Comparison of ENCODE assay signal across 8 mouse cellular contexts in genomic region chr17:32830418-32830782, GRCm38 (mm10). TPM values are rescaled to one million over a fixed set of nuclear protein-coding genes. Genes with fewer than 3 reads are reported as not detected.
DNase-seq lines count a peak whose midpoint lies in the region; ATAC-seq and TF ChIP-seq lines count a peak whose summit lies in the region.

No protein-coding gene starts in this region.

- no peak overlapping the region for H3K9ac ChIP-seq in lung, embryonic 14.5 days
- H3K9ac ChIP-seq in forebrain, embryonic 13.5 days: no peak overlapping the region
- H3K9ac ChIP-seq in limb, embryonic 12.5 days (replicated peaks): no peak overlapping the region
- H3K9ac ChIP-seq in neural tube, embryonic 15.5 days (replicated peaks): no peak overlapping the region

- no peak overlapping the region for H3K27ac ChIP-seq in lung, embryonic 14.5 days (ENCODE audit: low read depth)
- no peak overlapping the region for H3K27ac ChIP-seq in forebrain, embryonic 13.5 days
- H3K27ac ChIP-seq in limb, embryonic 12.5 days: no peak overlapping the region
- H3K27ac ChIP-seq in neural tube, embryonic 15.5 days (replicated peaks): peak overlapping the region; percentile 86

- H3K27me3 ChIP-seq in lung, embryonic 14.5 days (ENCODE audit: insufficient read depth, low read length): no peaks in the 10 kb centered on the region
- H3K27me3 ChIP-seq in forebrain, embryonic 13.5 days: no peaks in the 10 kb centered on the region
- H3K27me3 ChIP-seq in limb, embryonic 12.5 days: no peaks in the 10 kb centered on the region
- no peaks in the 10 kb centered on the region for H3K27me3 ChIP-seq in neural tube, embryonic 15.5 days (replicated peaks)

- H3K4me1 ChIP-seq in lung, embryonic 14.5 days (ENCODE audit: insufficient read depth): peaks cover 6% of the 10 kb centered on the region
- H3K4me1 ChIP-seq in forebrain, embryonic 13.5 days: peaks cover 18% of the 10 kb centered on the region
- peaks cover 6% of the 10 kb centered on the region for H3K4me1 ChIP-seq in limb, embryonic 12.5 days (replicated peaks)
- H3K4me1 ChIP-seq in neural tube, embryonic 15.5 days: peaks cover 14% of the 10 kb centered on the region

- H3K36me3 ChIP-seq in lung, embryonic 14.5 days (ENCODE audit: insufficient read depth): 0 out of 2 replicates have a peak, but pooled peaks cover 8% of the 10 kb centered on the region
- H3K36me3 ChIP-seq in forebrain, embryonic 13.5 days (ENCODE audit: poor library complexity, severe bottlenecking): peaks cover 18% of the 10 kb centered on the region
- H3K36me3 ChIP-seq in limb, embryonic 12.5 days: peaks cover 19% of the 10 kb centered on the region
- H3K36me3 ChIP-seq in neural tube, embryonic 15.5 days: peaks cover 17% of the 10 kb centered on the region

- peak; percentile 28; the same call in 1 of the 2 replicates for ATAC-seq in lung, embryonic 14.5 days (ENCODE audit: insufficient read depth)
- no peak for ATAC-seq in forebrain, embryonic 13.5 days
- peak; percentile 59; the same call in 1 of the 2 replicates for ATAC-seq in limb, embryonic 12.5 days (ENCODE audit: insufficient number of reproducible peaks, insufficient read depth, low FRiP score, low TSS enrichment, low read depth)
- no peak; the same call in 1 of the 2 replicates for ATAC-seq in neural tube, embryonic 15.5 days (ENCODE audit: low FRiP score)

- H3K9me3 ChIP-seq in lung, embryonic 14.5 days (ENCODE audit: low read depth, low read length): no peaks in the 10 kb centered on the region
- H3K9me3 ChIP-seq in forebrain, embryonic 13.5 days (replicated peaks): no peaks in the 10 kb centered on the region; the same call in 1 of the 2 replicates
- H3K9me3 ChIP-seq in limb, embryonic 12.5 days: no peaks in the 10 kb centered on the region
- H3K9me3 ChIP-seq in neural tube, embryonic 15.5 days (replicated peaks): no peaks in the 10 kb centered on the region

- H3K4me2 ChIP-seq in lung, embryonic 14.5 days: peak overlapping the region; percentile 85
- peak overlapping the region; percentile 78 for H3K4me2 ChIP-seq in forebrain, embryonic 13.5 days
- H3K4me2 ChIP-seq in limb, embryonic 12.5 days: peak overlapping the region; percentile 73
- H3K4me2 ChIP-seq in neural tube, embryonic 15.5 days: peak overlapping the region; percentile 69

- no peak for DNase-seq in lung, embryonic 14.5 days
- DNase-seq in lung, postnatal 25 days (ENCODE audit: low spot score): no peak
- no peak for DNase-seq in cerebellum, adult 11 months
- DNase-seq in Muller cell, postnatal 12 days (ENCODE audit: inconsistent ontology term): no peak
- DNase-seq in right cerebral cortex, adult 2 months (ENCODE audit: low spot score in 2 of 2): no peak

- peak overlapping the region; percentile 81 for H3K4me3 ChIP-seq in lung, embryonic 14.5 days (ENCODE audit: low read depth, low read length)
- H3K4me3 ChIP-seq in forebrain, embryonic 13.5 days: peak overlapping the region; percentile 88
- H3K4me3 ChIP-seq in limb, embryonic 12.5 days (replicated peaks): peak overlapping the region; percentile 80
- H3K4me3 ChIP-seq in neural tube, embryonic 15.5 days (replicated peaks): peak overlapping the region; percentile 84

- TF ChIP-seq CTCF in lung, embryonic 14.5 days (IDR thresholded peaks at IDR 0.05; ENCODE audit: low read depth): no peak

- 30% methylated on average over 3 of the region's 3 CpGs for WGBS in lung, embryonic 14.5 days
- WGBS in forebrain, embryonic 13.5 days: 32% methylated on average over 3 of the region's 3 CpGs
- 36% methylated on average over 3 of the region's 3 CpGs for WGBS in limb, embryonic 12.5 days
- WGBS in neural tube, embryonic 15.5 days: 27% methylated on average over 3 of the region's 3 CpGs

RNA-seq across cellular contexts. Expression of gene Zfp799, which starts 0.3 kb away (rescaled TPM):
- polyA plus RNA-seq in lung, embryonic 14.5 days (2014; fragmentation: Nextera tagmentation; extraction: Ambion mirVana): 16.1 and 19.0 TPM in 2 replicates
- 19.0 and 19.2 TPM in 2 replicates for polyA plus RNA-seq in forebrain, embryonic 13.5 days (2015; fragmentation: Nextera tagmentation; extraction: Ambion mirVana)
- polyA plus RNA-seq in limb, embryonic 12.5 days (2016; fragmentation: Nextera tagmentation; extraction: Ambion mirVana): 19.9 and 21.8 TPM in 2 replicates
- 16.4 and 18.0 TPM in 2 replicates for polyA plus RNA-seq in neural tube, embryonic 15.5 days (2015; fragmentation: Nextera tagmentation; extraction: Ambion mirVana)

RNA-seq across cellular contexts. Expression of gene Zfp811, which starts 20.7 kb away (rescaled TPM):
- 2.5 and 3.0 TPM in 2 replicates for polyA plus RNA-seq in lung, embryonic 14.5 days (2014; fragmentation: Nextera tagmentation; extraction: Ambion mirVana)
- 38.7 and 42.4 TPM in 2 replicates for polyA plus RNA-seq in forebrain, embryonic 13.5 days (2015; fragmentation: Nextera tagmentation; extraction: Ambion mirVana)
- polyA plus RNA-seq in limb, embryonic 12.5 days (2016; fragmentation: Nextera tagmentation; extraction: Ambion mirVana): 5.0 and 5.6 TPM in 2 replicates
- 42.8 and 49.6 TPM in 2 replicates for polyA plus RNA-seq in neural tube, embryonic 15.5 days (2015; fragmentation: Nextera tagmentation; extraction: Ambion mirVana)

RNA-seq across cellular contexts. Expression of gene Zfp871, which starts 42.3 kb away (rescaled TPM):
- polyA plus RNA-seq in lung, embryonic 14.5 days (2014; fragmentation: Nextera tagmentation; extraction: Ambion mirVana): 58.3 and 58.6 TPM in 2 replicates
- polyA plus RNA-seq in forebrain, embryonic 13.5 days (2015; fragmentation: Nextera tagmentation; extraction: Ambion mirVana): 42.7 and 53.4 TPM in 2 replicates
- 48.2 and 55.1 TPM in 2 replicates for polyA plus RNA-seq in limb, embryonic 12.5 days (2016; fragmentation: Nextera tagmentation; extraction: Ambion mirVana)
- 35.2 and 37.6 TPM in 2 replicates for polyA plus RNA-seq in neural tube, embryonic 15.5 days (2015; fragmentation: Nextera tagmentation; extraction: Ambion mirVana)

Comparison
In these comparisons a context has a peak if more than half of its experiments do, and no peak if none do; other contexts are left out.
1. ATAC-seq: peak in lung, embryonic 14.5 days (single experiment) and limb, embryonic 12.5 days (single experiment); none in forebrain, embryonic 13.5 days (single experiment) and neural tube, embryonic 15.5 days (single experiment).
2. Peak in every context shown above with its lines, with median percentiles within 50 percentile points of each other: H3K4me2 ChIP-seq and H3K4me3 ChIP-seq.